Mouse (Mus musculus) lung, adult 18-20 months (tissue): ENCODE data around the gene Gm45337.

Experiments used
- DNase-seq, 2 experiments: peaks; one replicate each; pipeline ENCODE4 v3.0.0; 2022; ENCODE audit warnings: mixed read lengths in 2 of 2

Gm45337 gene

DNA sequence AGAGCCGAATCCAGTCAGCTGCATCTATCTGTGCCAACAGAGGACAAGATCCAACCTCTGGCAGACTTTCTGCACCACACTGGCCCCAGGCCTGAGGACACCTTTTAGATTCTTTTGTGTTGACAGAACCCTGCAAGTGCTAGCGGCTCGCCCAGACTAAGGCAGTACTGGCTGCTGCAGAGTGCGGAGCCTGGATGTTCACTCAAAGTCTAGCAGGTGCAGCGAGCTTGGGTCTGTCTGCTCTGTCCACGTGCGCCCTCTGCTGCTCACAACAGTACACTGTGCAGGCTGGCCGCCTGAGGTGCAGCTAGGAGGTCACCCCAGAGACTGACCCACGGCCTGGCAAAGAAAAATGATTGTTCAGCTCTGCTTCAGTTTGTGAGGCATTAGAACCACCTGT lies 46.6 kb downstream of the Gm45337 start:
- DNase-seq = peak; percentile 80 to 81

DNA sequence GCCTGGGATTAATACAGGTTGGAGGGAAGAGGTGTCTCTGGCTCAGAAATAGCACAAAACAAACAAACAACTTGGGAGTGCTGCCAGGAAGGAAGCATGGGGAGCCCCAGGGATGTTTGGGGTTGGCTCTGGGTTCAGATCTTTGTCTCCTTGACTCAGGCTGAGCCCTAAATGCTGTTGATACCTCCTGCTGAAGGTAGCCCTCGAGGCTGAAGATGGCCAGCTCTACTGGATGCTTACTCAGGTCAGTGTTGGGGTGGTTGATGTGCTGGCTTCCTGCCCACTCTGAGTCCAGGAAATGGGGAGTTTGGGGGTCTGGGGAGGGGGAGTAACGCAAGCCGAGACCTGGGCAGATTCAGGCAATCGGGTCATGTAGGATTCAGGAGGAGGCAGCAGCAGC lies 47.7 kb downstream of the Gm45337 start:
- no peak for DNase-seq

DNA sequence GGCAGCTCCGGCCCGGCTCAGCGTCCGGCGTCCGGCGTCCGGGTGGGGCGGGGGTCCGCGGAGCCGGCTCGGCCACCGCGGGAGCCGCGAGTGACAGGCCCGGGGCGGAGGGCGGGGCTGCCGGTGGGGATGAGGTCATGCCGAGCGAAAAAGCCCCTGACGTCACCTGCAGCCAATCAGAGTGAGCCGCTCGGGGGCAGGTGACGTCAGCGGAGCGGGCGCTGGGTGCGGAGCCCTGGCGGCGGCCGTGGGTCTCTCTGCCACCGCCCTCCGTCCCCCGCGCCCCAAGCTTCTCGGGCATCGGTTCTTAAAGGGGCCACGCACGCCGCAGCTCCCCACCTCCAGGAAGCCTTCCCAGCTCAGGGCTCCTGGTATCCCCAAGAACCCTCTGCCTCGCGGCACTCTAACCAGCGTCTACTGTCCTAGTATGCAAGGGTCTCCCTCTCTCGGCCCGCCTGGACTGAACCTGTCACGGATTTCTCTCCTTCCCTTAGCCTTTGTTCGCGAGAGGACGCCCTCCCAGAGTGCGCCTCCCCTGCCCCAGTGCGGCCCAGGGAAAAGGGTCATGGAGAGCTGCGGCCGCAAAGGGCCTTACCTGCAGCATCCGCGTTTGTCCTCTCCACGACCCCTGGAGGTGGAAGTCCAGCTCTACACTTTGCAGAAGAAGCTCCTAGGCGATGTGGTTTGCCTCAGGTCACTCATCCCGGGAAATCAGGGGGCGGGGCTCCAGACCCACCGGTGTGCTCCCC lies 49.0 kb downstream of the Gm45337 start, which contains the start of gene Dusp8:
TSS of gene Dusp8 (minus strand) at position 661 of the 749 bp plus-strand sequence.
- DNase-seq = peak; percentile 91 to 94

DNA sequence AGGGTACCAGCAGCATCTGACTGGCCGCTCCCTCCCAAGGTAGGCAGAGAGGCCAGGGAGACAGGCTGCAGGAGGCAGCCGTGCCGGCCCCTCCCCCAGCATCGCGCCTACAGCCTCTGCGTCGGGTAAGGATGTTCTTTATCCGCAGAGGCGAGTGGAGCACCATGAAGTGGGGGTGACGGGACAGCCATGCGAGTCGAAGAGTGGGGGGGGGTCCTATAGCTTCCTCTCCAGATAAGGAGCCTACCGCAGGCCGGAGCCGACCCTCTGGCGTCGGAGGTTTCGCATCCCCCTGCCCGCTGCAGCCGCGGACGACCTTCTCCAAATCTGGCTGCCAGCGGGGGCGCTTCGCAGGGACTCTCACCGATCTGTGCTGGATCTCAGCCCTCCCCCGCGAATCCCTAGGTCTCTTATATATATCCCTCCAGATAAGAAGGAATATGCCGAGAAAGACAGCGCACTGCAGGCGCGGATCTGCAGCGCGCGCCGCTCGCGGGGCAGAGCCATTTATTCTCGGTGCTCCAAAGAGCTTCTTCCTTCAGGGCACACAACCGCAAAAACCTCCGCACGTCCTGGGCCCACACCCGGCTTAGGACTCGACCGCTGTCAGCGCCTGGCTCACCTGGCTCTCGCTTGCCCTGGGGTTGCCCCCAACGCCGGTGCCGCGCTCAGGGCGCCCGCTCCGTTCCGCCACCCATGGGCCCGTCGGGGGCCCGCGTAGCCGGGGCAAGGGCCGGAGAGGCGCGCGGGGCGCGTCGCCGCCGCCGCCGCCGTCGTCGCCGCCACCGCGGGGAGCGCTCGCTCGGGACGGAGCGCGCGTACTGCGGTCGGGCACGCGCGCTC lies 49.9 kb downstream of the Gm45337 start:
- peak; percentile 37 to 42 for DNase-seq

DNA sequence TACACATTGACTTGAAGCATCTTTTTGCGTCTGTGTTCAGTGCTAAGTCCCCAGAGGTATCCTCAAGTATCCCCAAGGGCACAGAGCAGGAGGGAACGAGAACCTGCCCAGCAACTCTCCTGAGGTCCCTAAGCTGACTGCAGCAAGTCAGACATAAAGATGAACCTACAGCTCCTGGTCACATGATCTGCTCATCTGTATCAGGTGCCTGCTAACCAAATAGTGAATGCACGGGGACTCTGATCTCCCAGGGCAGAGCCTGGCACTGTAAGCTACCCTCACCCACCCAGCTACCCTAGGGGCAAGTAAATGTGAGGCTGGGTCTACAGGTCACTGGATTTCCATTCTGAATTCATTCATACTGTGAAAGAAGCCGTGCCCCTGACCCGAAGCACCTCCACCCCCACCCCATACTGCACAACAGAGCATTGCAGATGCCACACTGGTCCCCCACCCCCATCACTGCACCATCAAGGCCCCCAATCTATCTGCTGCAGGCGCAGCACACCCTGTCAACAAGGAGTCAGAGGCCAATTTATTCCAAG lies 50.6 kb downstream of the Gm45337 start:
- DNase-seq = no peak
